Mouse (Mus musculus): Measurements from ENCODE around the gene Grip1. TPM values are rescaled to one million over a fixed set of nuclear protein-coding genes. Genes with fewer than 3 reads are reported as not detected.

The Grip1 gene
- polyA plus RNA-seq, 1 experiment from 2014 or later: 17.8 TPM

GRCm38 (mm10) chr10:119833334-119833733 is 379.7 kb downstream of the Grip1 start:
- no peak overlapping the region for H3K27ac ChIP-seq (replicated peaks; ENCODE audit: low read depth, low read length)
- H3K9ac ChIP-seq (replicated peaks; ENCODE audit: low read length): no peak overlapping the region
- H3K36me3 ChIP-seq (ENCODE audit: control insufficient read depth, insufficient read depth, low read length): no peaks in the 10 kb centered on the region
- no peaks in the 10 kb centered on the region for H3K27me3 ChIP-seq (ENCODE audit: control insufficient read depth, insufficient read depth, low read length)
- peaks cover 9% of the 10 kb centered on the region for H3K9me3 ChIP-seq (ENCODE audit: control insufficient read depth, low read length)
- no peak overlapping the region for H3K4me3 ChIP-seq (replicated peaks; ENCODE audit: low read depth, low read length)
- DNase-seq (no peak), ATAC-seq (ENCODE audit: low FRiP score, low TSS enrichment) (no peak)
- WGBS: 76% methylated on average over 5 of the region's 5 CpGs
- H3K4me1 ChIP-seq (ENCODE audit: control insufficient read depth, insufficient read depth, low read length): no peaks in the 10 kb centered on the region
- H3K4me2 ChIP-seq (ENCODE audit: low read length): no peak overlapping the region

- Histone ChIP-seq H3K9ac (replicated peaks; ENCODE audit: low read length) (no peak overlapping the region), H3K4me2 (ENCODE audit: low read length) (no peak overlapping the region)
These were observed 380.5 kb downstream of the Grip1 start for GRCm38 (mm10) chr10:119834122-119834521.

GRCm38 (mm10) chr10:119839645-119840044 is 386.0 kb downstream of the Grip1 start:
- H3K36me3 ChIP-seq (ENCODE audit: control insufficient read depth, insufficient read depth, low read length): no peaks in the 10 kb centered on the region
- H3K9me3 ChIP-seq (ENCODE audit: control insufficient read depth, low read length): no peaks in the 10 kb centered on the region
- H3K4me1 ChIP-seq (ENCODE audit: control insufficient read depth, insufficient read depth, low read length): no peaks in the 10 kb centered on the region
- ATAC-seq (ENCODE audit: low FRiP score, low TSS enrichment) (no peak), DNase-seq (no peak)
- H3K4me2 ChIP-seq (ENCODE audit: low read length): no peak overlapping the region
- no peak overlapping the region for H3K4me3 ChIP-seq (replicated peaks; ENCODE audit: low read depth, low read length)
- no peaks in the 10 kb centered on the region for H3K27me3 ChIP-seq (ENCODE audit: control insufficient read depth, insufficient read depth, low read length)
- WGBS: 80% methylated on average over 11 of the region's 11 CpGs
- no peak overlapping the region for H3K27ac ChIP-seq (replicated peaks; ENCODE audit: low read depth, low read length)
- H3K9ac ChIP-seq (replicated peaks; ENCODE audit: low read length): no peak overlapping the region

More at GRCm38 (mm10) chr10:119834122-119834521, 380.5 kb downstream of the Grip1 start:
- H3K4me1 ChIP-seq (ENCODE audit: control insufficient read depth, insufficient read depth, low read length): no peaks in the 10 kb centered on the region
- DNase-seq (no peak), ATAC-seq (ENCODE audit: low FRiP score, low TSS enrichment) (no peak)
- no peak overlapping the region for H3K4me3 ChIP-seq (replicated peaks; ENCODE audit: low read depth, low read length)
- no peaks in the 10 kb centered on the region for H3K36me3 ChIP-seq (ENCODE audit: control insufficient read depth, insufficient read depth, low read length)
- H3K9me3 ChIP-seq (ENCODE audit: control insufficient read depth, low read length): peaks cover 9% of the 10 kb centered on the region
- H3K27ac ChIP-seq (replicated peaks; ENCODE audit: low read depth, low read length): no peak overlapping the region
- 75% methylated on average over 4 of the region's 4 CpGs for WGBS
- no peaks in the 10 kb centered on the region for H3K27me3 ChIP-seq (ENCODE audit: control insufficient read depth, insufficient read depth, low read length)

GRCm38 (mm10) chr10:119842004-119842403 is 388.4 kb downstream of the Grip1 start:
- Histone ChIP-seq H3K27me3 (ENCODE audit: control insufficient read depth, insufficient read depth, low read length) (no peaks in the 10 kb centered on the region), H3K9ac (replicated peaks; ENCODE audit: low read length) (no peak overlapping the region), H3K36me3 (ENCODE audit: control insufficient read depth, insufficient read depth, low read length) (no peaks in the 10 kb centered on the region), H3K4me1 (ENCODE audit: control insufficient read depth, insufficient read depth, low read length) (peaks cover 14% of the 10 kb centered on the region), H3K4me3 (replicated peaks; ENCODE audit: low read depth, low read length) (no peak overlapping the region), H3K4me2 (ENCODE audit: low read length) (no peak overlapping the region), H3K27ac (replicated peaks; ENCODE audit: low read depth, low read length) (no peak overlapping the region), H3K9me3 (ENCODE audit: control insufficient read depth, low read length) (no peaks in the 10 kb centered on the region)
- WGBS: 89% methylated on average over 4 of the region's 4 CpGs
- no peak for DNase-seq
- ATAC-seq (ENCODE audit: low FRiP score, low TSS enrichment): no peak

- H3K36me3 ChIP-seq (ENCODE audit: control insufficient read depth, insufficient read depth, low read length): no peaks in the 10 kb centered on the region
- no peak overlapping the region for H3K4me3 ChIP-seq (replicated peaks; ENCODE audit: low read depth, low read length)
- no peak overlapping the region for H3K9ac ChIP-seq (replicated peaks; ENCODE audit: low read length)
- ATAC-seq (ENCODE audit: low FRiP score, low TSS enrichment) (no peak), DNase-seq (peak; percentile 26)
- peaks cover 14% of the 10 kb centered on the region for H3K4me1 ChIP-seq (ENCODE audit: control insufficient read depth, insufficient read depth, low read length)
- H3K27ac ChIP-seq (replicated peaks; ENCODE audit: low read depth, low read length): no peak overlapping the region
- no peaks in the 10 kb centered on the region for H3K27me3 ChIP-seq (ENCODE audit: control insufficient read depth, insufficient read depth, low read length)
- WGBS: 66% methylated on average over 11 of the region's 11 CpGs
- no peaks in the 10 kb centered on the region for H3K9me3 ChIP-seq (ENCODE audit: control insufficient read depth, low read length)
- no peak overlapping the region for H3K4me2 ChIP-seq (ENCODE audit: low read length)
These were observed 392.2 kb downstream of the Grip1 start for GRCm38 (mm10) chr10:119845705-119846410.

- Histone ChIP-seq H3K36me3 (ENCODE audit: control insufficient read depth, insufficient read depth, low read length) (no peaks in the 10 kb centered on the region), H3K4me1 (ENCODE audit: control insufficient read depth, insufficient read depth, low read length) (no peaks in the 10 kb centered on the region), H3K27me3 (ENCODE audit: control insufficient read depth, insufficient read depth, low read length) (no peaks in the 10 kb centered on the region), H3K9ac (replicated peaks; ENCODE audit: low read length) (no peak overlapping the region), H3K27ac (replicated peaks; ENCODE audit: low read depth, low read length) (no peak overlapping the region), H3K9me3 (ENCODE audit: control insufficient read depth, low read length) (no peaks in the 10 kb centered on the region), H3K4me3 (replicated peaks; ENCODE audit: low read depth, low read length) (no peak overlapping the region), H3K4me2 (ENCODE audit: low read length) (no peak overlapping the region)
- no peak for DNase-seq
- 81% methylated on average over 11 of the region's 11 CpGs for WGBS
- ATAC-seq (ENCODE audit: low FRiP score, low TSS enrichment): no peak
These were observed 398.0 kb downstream of the Grip1 start for GRCm38 (mm10) chr10:119851594-119851993.

- Histone ChIP-seq H3K9ac (replicated peaks; ENCODE audit: low read length) (no peak overlapping the region), H3K4me1 (ENCODE audit: control insufficient read depth, insufficient read depth, low read length) (no peaks in the 10 kb centered on the region), H3K4me2 (ENCODE audit: low read length) (no peak overlapping the region), H3K9me3 (ENCODE audit: control insufficient read depth, low read length) (no peaks in the 10 kb centered on the region), H3K36me3 (ENCODE audit: control insufficient read depth, insufficient read depth, low read length) (no peaks in the 10 kb centered on the region), H3K27ac (replicated peaks; ENCODE audit: low read depth, low read length) (no peak overlapping the region), H3K4me3 (replicated peaks; ENCODE audit: low read depth, low read length) (no peak overlapping the region), H3K27me3 (ENCODE audit: control insufficient read depth, insufficient read depth, low read length) (no peaks in the 10 kb centered on the region)
- DNase-seq: no peak
- no peak for ATAC-seq (ENCODE audit: low FRiP score, low TSS enrichment)
- 91% methylated on average over 7 of the region's 7 CpGs for WGBS
These were observed 399.0 kb downstream of the Grip1 start for GRCm38 (mm10) chr10:119852582-119853135.

- Histone ChIP-seq H3K4me3 (replicated peaks; ENCODE audit: low read depth, low read length) (no peak overlapping the region), H3K4me1 (ENCODE audit: control insufficient read depth, insufficient read depth, low read length) (no peaks in the 10 kb centered on the region), H3K36me3 (ENCODE audit: control insufficient read depth, insufficient read depth, low read length) (no peaks in the 10 kb centered on the region; the same call in 1 of the 2 replicates), H3K4me2 (ENCODE audit: low read length) (no peak overlapping the region), H3K27ac (replicated peaks; ENCODE audit: low read depth, low read length) (no peak overlapping the region), H3K27me3 (ENCODE audit: control insufficient read depth, insufficient read depth, low read length) (no peaks in the 10 kb centered on the region), H3K9me3 (ENCODE audit: control insufficient read depth, low read length) (peaks cover 24% of the 10 kb centered on the region), H3K9ac (replicated peaks; ENCODE audit: low read length) (no peak overlapping the region)
- ATAC-seq (ENCODE audit: low FRiP score, low TSS enrichment) (no peak), DNase-seq (peak; percentile 28)
- WGBS: 43% methylated on average over 3 of the region's 3 CpGs
These were observed 414.1 kb downstream of the Grip1 start for GRCm38 (mm10) chr10:119867726-119868125.

- ATAC-seq (ENCODE audit: low FRiP score, low TSS enrichment) (no peak), DNase-seq (no peak)
- Histone ChIP-seq H3K27ac (replicated peaks; ENCODE audit: low read depth, low read length) (no peak overlapping the region), H3K36me3 (ENCODE audit: control insufficient read depth, insufficient read depth, low read length) (no peaks in the 10 kb centered on the region; the same call in 1 of the 2 replicates), H3K4me3 (replicated peaks; ENCODE audit: low read depth, low read length) (no peak overlapping the region), H3K4me2 (ENCODE audit: low read length) (no peak overlapping the region), H3K9me3 (ENCODE audit: control insufficient read depth, low read length) (peaks cover 18% of the 10 kb centered on the region), H3K9ac (replicated peaks; ENCODE audit: low read length) (no peak overlapping the region), H3K27me3 (ENCODE audit: control insufficient read depth, insufficient read depth, low read length) (no peaks in the 10 kb centered on the region), H3K4me1 (ENCODE audit: control insufficient read depth, insufficient read depth, low read length) (no peaks in the 10 kb centered on the region)
- WGBS: 92% methylated on average over 11 of the region's 11 CpGs
These were observed 415.5 kb downstream of the Grip1 start for GRCm38 (mm10) chr10:119868995-119869579.
